Mouse (Mus musculus): ENCODE measurements around the gene Cntn6.

DNA sequence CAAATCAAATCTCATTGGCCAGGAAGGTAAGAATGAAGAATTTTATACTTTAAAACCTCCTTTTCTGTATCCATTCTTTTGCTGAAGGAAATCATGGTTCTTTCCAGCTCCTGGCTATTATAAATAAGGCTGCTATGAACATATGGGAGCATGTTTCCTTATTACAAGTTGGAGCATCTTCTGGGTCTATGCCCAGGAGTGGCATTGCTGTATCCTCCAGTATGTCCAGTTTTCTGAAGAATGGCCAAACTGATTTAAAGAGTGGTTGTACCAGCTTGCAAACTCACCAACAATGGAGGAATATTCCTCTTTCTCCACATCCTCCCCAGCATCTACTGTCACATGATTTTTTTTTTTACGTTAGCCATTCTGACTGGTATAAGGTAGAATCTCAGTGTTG is 241.7 kb downstream of the Cntn6 start:
- no peak for TF ChIP-seq CTCF (IDR thresholded peaks at IDR 0.05; ENCODE audit: extremely low read depth, insufficient read length, insufficient replicate concordance, low read depth, low read length)
- TF ChIP-seq POLR2A (IDR thresholded peaks at IDR 0.05; ENCODE audit: low read depth, low read length) = no peak
